Mouse (Mus musculus) inflammation-experienced regulatory T-cells, adult 6 months (primary cell): ENCODE measurements around the gene Mst1. TPM values are rescaled to one million over a fixed set of nuclear protein-coding genes. Genes with fewer than 3 reads are reported as not detected.

Experiments used
- ATAC-seq: one replicate; pipeline ENCODE4 v1.8.0; 2017
- polyA plus RNA-seq, 3 experiments: library from polyadenylated mRNA; unstranded; fragments of 100-300 nt; shearing (Covaris generic); gene quantifications; one replicate each; pipeline ENCODE4 v1.2.1; 2017

Gene Mst1
- polyA plus RNA-seq, 3 experiments from 2014 or later = 0.67 to 0.87 TPM; not detected in 1

- ATAC-seq = peak; percentile 74
These were observed 24.7 kb downstream of the Mst1 start for GRCm38 (mm10) chr9:108104766-108105548.

DNA sequence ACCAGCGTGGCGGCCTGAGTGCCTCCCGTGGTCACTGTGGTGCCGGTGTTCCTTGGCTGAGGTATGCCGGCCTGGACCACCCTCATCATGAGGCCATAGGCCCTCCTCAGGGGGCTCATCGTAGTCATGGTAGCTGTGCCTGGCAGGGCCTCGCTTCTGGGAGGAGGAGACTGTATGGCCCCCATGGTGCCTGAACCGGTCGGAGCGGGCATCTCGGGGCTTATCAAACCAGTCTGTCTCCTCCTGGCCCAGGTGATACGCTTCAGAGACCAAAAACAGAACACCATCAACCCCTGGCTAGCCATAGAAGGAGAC lies 25.3 kb downstream of the Mst1 start:
- no peak for ATAC-seq

DNA sequence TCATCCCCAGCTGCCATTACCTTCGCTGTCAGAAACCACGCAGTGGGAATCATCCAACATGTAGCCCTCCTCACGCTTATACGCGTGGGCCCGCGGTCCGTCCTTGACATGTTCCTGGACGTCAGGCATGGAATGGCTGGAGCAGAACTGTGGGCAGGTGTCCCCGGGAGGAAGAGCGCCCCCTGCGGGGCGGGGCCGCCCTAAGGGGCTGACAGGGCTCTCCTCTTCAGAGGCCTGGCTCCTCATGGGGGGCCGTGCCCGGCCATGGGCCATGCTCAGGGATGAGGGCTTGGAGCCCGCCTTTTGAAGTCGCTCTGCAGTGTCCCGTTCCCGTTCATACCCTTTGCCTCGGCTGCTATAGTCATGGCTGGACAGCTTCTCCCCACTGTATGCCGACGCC lies 25.9 kb downstream of the Mst1 start:
- ATAC-seq = no peak

DNA sequence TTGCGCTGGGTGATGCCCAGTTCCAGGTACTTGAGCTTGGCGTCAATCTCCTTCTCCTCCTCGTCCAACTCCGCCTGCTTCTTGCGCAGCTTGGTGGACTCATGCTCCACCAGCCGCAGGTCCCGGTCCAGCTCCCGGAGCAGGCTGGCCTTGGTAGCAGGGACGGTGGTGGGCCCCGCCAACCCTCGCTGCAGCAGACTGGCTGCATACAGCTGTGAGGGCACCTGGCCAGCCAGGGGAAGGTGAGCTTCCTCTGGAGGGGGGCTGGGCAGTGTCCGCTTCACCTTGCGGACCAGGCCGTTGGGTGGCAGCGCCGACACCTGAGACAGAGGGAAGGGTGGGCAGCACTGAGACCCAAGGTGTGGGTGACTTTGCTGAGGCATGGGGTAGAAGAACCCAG lies 27.6 kb downstream of the Mst1 start:
- ATAC-seq = no peak

- ATAC-seq = no peak
These were observed 29.9 kb downstream of the Mst1 start for GRCm38 (mm10) chr9:108110160-108110559.

DNA sequence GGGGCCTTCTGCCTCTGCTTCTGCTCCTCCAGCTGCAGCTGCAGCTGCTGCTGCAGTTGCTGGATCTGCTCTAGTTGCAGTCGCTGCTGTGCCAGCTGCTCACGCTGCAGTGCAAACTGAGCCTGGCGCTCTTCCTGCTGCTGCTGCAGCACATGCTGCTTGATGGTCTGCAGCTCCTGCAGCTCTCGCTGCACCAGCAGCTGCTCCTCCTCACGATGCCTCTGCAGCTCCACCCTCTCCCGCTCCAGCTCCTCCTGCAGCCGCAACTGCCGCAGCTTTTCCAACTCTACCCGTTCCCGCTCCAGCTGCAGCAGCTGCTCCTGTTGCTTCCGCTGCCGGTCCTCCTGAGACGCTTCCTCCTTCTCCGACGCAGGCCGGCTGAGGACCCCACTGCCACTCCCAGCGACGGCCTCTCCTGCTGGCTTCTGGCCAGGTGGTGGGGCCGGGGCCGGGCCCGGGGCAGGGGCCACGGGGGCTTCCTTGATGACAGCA lies 30.9 kb downstream of the Mst1 start:
- no peak for ATAC-seq

DNA sequence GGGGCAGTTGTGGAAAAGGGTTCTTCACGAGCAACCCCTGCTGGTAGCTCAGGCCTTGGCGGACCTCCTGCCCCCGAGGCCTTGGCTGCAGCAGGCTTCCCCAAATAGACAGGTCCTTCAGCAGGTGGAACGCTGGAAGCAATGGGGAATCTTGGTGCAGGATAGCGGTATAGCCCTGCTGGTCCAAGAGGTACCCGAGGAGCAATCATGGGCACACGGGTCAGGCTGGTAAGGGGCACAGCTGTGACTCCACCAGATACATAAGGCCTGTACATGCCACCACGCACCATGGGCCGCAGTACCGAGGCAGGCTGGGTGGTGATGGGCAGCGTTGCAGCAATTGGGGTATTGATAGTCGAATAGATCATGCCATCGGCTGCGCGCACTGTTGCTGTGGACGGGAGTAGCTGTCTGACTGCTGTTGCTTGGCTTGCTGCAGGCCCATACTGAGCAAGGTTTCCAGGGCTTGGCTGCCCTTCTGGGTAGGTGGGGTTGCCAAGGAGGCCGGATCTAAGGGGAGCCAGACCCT lies 31.4 kb downstream of the Mst1 start:
- no peak for ATAC-seq

- no peak for ATAC-seq
These were observed 32.6 kb downstream of the Mst1 start for GRCm38 (mm10) chr9:108112719-108113340.

DNA sequence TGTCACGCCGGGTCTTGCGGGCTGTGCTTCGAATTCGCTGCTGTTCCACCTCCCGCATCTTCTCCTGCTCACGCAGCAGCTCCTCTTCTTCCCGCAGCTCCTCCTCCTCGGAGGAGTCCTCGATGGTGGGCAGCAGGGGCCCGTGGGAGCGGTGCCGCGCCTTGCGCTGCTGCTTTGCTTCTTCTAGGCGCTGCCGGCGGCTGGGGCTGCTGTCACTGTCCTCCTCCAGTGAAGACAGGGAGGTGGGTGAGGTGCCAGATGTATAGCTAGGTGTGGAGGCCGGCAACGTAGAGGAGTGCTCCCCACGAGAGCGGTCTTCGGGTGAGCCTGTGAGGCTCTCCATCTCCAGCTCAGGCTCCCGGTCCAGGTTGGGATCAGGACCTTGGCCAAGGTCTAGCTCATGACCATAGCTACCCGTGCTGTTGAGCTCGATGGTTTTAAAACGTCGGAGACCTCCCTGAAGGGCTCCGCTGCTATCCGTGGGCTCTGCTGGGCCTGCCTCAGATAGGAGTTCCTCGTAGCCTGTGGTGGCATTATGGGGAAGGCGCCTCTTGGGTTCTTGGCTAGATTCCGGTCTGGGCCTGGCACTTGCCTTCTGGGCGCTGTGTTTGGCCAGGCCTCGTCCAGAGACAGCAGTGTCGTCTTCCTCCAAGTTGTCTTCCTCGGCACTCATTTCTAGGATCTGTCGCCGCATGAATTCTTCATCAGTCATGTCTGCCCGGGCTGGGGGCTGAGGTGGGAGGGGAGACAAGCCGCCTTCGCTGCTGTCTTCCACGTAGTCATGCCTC lies 35.2 kb downstream of the Mst1 start:
- ATAC-seq = no peak

- no peak for ATAC-seq
These were observed 36.9 kb downstream of the Mst1 start for GRCm38 (mm10) chr9:108117143-108117542.

DNA sequence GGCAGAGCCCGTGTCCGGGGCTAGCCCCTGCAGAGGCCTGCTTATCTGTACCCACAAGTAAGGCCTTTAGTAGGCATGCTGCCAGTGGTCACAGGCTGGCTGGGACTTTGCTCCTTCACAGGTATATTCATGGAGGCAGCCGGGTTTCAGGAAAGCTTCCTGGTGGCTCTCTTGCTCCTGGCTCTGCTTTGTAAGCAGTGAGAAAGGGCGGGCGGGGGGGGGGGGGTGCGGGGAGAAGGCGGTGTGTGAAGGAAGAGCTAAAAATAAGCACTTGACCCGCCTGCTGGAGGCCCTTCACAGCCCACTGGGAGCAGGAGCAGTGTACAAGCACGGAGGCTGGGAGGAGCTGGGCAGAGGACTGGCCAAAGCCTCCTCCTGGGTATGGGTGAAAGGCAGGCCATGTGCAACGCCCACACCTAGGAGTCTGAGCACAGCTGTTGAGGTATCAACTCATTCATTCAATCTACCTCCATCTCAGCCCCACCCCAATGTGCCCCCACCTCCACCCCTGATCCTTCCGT lies 39.7 kb downstream of the Mst1 start:
- ATAC-seq = no peak

- peak; percentile 50 for ATAC-seq
These were observed 40.4 kb downstream of the Mst1 start for GRCm38 (mm10) chr9:108120671-108121070.

GRCm38 (mm10) chr9:108121170-108121969 lies 41.1 kb downstream of the Mst1 start:
- no peak for ATAC-seq

- no peak for ATAC-seq
These were observed 43.7 kb downstream of the Mst1 start for GRCm38 (mm10) chr9:108123916-108124315.

- no peak for ATAC-seq
These were observed 45.5 kb downstream of the Mst1 start for GRCm38 (mm10) chr9:108125731-108126130.

DNA sequence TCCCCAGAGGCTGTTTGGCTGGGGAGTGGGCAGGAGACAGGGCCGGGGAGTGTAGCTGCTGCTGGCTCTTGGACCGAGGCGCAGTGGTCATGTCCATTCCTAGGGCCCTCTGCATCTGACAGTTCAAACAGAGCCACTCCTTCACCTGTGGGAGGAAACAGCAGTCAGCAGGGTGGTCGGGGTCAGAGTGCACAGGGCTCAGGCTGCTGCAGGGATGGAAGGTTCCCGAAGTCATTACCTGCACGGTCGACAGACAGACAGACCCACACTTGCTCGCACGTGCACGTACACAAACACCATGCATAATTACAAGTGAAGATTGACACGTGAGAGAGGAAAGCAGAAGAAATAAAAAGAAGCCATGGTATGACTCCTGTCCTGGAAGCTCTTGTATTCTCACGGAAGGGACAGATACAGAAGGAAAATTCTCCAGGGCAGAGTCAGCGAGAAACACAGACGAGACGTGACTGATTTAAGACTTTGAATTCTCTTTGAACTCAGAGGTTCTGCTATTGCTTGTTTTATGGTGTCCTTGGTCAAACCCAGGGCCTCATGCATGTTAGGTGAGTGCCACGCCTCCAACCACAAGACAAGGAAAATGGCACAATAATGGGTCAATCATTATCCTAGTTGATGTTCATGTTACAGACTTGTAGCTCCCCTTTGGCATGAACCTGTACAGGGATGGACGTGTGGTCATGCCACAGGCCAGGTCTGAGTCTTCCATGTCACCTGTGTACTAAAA lies 46.4 kb downstream of the Mst1 start:
- no peak for ATAC-seq

DNA sequence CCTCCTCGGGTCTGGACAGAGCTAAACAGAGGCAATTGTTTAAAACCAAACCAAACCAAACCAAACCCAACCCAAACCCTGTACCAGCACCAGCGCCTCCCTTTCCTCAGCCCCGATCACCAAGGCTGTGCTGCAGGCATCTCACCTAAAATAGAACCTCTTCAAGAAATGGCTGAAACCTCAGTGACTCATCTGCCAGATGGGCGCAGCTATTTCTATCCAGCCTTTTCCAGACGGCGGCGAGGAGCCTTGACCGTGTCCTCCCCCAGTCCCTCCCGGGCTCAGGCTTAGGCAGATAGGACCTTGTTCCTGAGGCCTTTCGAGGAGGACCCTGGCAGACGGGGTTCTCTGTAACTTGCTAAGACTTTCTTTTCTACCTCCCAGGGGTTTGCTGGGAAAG lies 48.0 kb downstream of the Mst1 start:
- ATAC-seq = no peak

DNA sequence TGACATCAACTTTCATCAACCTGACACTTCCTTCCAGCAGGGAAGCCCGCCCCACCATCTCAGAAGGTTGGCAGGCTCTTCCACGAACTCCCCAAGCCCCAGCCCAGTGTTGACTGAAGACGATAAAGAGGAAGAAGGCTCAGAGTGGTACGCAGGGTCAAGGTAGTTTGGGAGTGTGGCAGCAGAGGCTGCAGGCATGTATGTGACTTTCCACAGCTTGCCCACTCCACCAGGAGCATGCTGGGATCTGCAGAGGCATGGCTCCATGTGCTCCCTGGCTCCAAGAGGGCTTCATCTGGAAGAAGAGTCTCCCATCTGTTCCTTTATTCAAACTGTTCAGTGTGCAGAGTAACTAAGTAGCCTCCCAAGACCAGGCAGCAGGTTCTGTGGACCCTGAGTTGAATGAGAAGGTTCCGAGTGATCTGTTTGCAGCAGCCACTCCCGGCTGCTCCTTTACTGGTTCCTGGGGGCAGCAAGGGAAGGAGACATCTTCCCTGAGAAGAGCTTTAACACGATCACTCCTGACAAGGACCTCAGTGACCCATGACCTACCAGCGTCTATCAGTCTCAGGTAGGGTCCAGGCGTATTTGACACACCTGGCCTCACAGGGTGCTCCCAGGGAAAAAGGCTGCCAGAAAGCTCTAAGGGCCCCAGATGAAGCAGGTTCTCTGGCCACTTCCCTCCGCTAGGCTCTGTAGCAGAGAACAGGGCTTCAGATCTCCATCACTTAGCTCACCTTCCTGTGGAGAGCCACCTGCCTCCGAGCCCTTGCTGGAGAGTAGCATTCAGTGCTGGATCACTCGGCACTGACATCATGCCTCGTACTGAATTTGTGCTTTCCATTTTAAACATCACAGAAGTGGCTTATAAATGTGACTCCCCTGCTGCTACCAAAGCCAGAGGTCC lies 49.1 kb downstream of the Mst1 start:
- no peak for ATAC-seq

DNA sequence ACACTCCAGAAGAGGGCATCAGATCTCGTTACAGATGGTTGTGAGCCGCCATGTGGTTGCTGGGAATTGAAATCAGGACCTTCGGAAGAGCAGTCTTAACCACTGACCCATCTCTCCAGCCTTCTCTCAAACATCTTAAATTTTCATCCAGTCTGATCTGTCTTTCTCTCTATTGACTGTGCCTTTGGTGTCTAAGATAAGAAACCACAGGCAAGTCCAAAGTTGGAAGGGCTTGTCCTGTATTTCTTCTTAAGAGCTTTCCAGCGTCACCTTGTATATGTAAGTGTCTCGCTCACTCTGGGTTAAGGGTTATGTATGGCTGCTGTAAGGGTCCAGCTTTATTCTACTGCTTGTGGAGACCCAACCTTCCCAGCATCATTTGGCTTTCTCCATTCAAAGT lies 51.3 kb downstream of the Mst1 start:
- no peak for ATAC-seq

DNA sequence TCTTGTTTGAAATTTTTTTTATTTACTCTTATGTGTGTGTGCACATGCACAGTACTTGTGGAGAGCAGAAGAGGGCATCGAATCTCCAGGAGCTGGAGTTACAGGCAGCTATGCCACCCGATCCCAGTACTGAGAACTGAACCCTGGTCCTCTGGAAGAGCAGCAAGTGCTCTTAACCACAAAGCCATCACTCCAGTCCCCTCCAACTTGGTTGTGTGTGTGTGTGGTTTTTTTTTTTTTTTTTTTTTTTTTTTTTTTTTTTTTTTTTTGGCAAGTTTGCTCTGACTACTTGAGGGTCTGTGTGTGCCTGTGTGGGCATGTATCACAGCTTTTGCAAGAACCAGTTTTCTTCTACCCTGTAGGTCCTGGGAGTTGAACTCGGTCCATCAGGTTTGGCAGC lies 52.1 kb downstream of the Mst1 start:
- ATAC-seq = no peak
